Mouse (Mus musculus): ENCODE data around the gene Ptprt. TPM values are rescaled to one million over a fixed set of nuclear protein-coding genes. Genes with fewer than 3 reads are reported as not detected.

Ptprt gene
- not detected for polyA plus RNA-seq (2017; shearing (Covaris generic))

DNA sequence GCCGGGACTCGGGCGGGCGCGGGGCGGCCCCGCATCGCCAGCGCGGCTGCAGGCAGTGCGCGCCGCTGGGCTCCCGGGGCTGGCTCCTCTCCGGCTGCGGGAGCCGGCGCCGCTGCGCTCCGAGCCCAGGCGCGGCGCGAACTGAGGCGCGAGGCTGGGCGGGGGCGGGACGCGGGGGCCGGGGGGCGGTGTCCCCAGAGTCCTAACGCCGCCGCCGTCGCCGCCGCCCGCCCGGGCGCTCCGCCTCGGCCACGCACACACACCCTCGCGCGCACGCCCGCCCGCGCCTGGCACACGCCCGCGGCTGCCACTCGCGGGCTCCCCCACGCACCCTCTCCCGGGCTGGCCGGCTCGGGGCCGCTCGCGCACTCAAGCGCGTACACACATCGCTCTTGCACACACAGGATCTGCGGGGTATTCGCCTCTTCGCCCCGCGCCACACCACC, at the start of gene Ptprt:
Gene Ptprt (minus strand): TSS at position 207 of the 446 bp plus-strand sequence.

Data from activated CD4-positive, CD25-positive, alpha-beta regulatory T cell, adult 9 weeks (primary cell).